Mouse (Mus musculus) embryo, embryonic 10.5 days (tissue): ENCODE measurements at regions not wholly inside any gene's neighbourhood (a gene's known extent, or its start where the extent isn't known, plus 50 kb on each side); places are given as distances from the start of the nearest gene placed in this dataset.

Source experiments
- DNase-seq: peaks from one replicate; pipeline ENCODE4 v3.0.0-alpha.2; 2015; ENCODE audit warnings: low spot score

GRCm38 (mm10) chr13:16315689-16316088, 304.0 kb downstream of the Inhba start:
- no peak for DNase-seq

- DNase-seq, result no peak
Observed at GRCm38 (mm10) chr13:16316581-16316980, 304.9 kb downstream of the Inhba start.

GRCm38 (mm10) chr13:16317412-16317811, 305.8 kb downstream of the Inhba start:
- DNase-seq, result peak; percentile 5

GRCm38 (mm10) chr13:16320392-16320791, 308.7 kb downstream of the Inhba start:
- DNase-seq, result no peak

GRCm38 (mm10) chr13:16325661-16326060, 314.0 kb downstream of the Inhba start:
- no peak for DNase-seq

GRCm38 (mm10) chr13:16341727-16342126, 330.1 kb downstream of the Inhba start:
- no peak for DNase-seq

GRCm38 (mm10) chr13:16342171-16342570, 330.5 kb downstream of the Inhba start:
- no peak for DNase-seq

- DNase-seq, result no peak
Observed at GRCm38 (mm10) chr13:16343280-16343945, 331.8 kb downstream of the Inhba start.

GRCm38 (mm10) chr13:16349353-16349752, 337.7 kb downstream of the Inhba start:
- DNase-seq, result no peak

- DNase-seq, result no peak
Observed at GRCm38 (mm10) chr13:16350061-16350460, 338.4 kb downstream of the Inhba start.

- DNase-seq, result no peak
Observed at GRCm38 (mm10) chr13:16355316-16355715, 343.7 kb downstream of the Inhba start.

GRCm38 (mm10) chr13:16379492-16379891, 367.8 kb downstream of the Inhba start:
- DNase-seq, result no peak

- DNase-seq, result no peak
Observed at GRCm38 (mm10) chr13:16379949-16380348, 368.3 kb downstream of the Inhba start.

GRCm38 (mm10) chr13:16382936-16383511, 371.4 kb downstream of the Inhba start:
- DNase-seq, result no peak

- DNase-seq, result no peak
Observed at GRCm38 (mm10) chr13:16416356-16417019, 404.8 kb downstream of the Inhba start.

GRCm38 (mm10) chr13:16424147-16424546, 412.5 kb downstream of the Inhba start:
- DNase-seq, result no peak

- no peak for DNase-seq
Observed at GRCm38 (mm10) chr13:16435436-16435835, 423.8 kb downstream of the Inhba start.

GRCm38 (mm10) chr13:16453234-16453633, 441.6 kb downstream of the Inhba start:
- DNase-seq, result no peak

- DNase-seq, result no peak
Observed at GRCm38 (mm10) chr13:16459743-16460142, 448.1 kb downstream of the Inhba start.

- DNase-seq, result no peak
Observed at GRCm38 (mm10) chr13:16461681-16462080, 450.0 kb downstream of the Inhba start.

- no peak for DNase-seq
Observed at GRCm38 (mm10) chr13:16464823-16465222, 453.2 kb downstream of the Inhba start.

GRCm38 (mm10) chr13:16465317-16465716, 453.7 kb downstream of the Inhba start:
- DNase-seq, result no peak

GRCm38 (mm10) chr13:16465812-16466211, 454.2 kb downstream of the Inhba start:
- no peak for DNase-seq
